Mouse (Mus musculus) ovary, adult 18-20 months (tissue): Measurements from ENCODE around the gene Sult1b1.
"Not testable (repeated sequence)": the region's sequence is repeated elsewhere in the genome, so short reads cannot be mapped to it uniquely, and the experiment has no call there.

Experiments
- DNase-seq: peaks from one replicate; pipeline ENCODE4 v3.0.0; 2022; ENCODE audit warnings: low spot score, mixed read lengths

Sult1b1 gene

DNA sequence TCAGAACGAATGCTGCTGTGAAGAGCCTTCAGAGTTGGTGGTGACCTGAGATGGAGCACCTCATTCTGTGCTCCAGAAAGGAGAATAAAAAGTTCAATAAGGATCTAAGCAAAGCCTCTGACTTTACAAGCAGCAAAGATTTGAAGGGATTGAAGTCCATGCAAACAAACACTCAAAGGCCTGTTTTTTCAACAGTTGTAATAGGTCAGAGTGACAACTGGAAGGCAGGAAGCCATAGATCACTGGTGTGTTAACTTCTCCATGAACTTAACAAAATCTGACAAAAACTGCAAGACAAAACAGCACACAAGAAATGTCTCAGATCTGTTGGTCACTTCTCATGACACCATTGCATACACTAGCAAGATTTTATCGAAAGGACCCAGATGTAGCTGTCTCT lies at the start of gene Sult1b1:
Gene Sult1b1 (minus strand): TSS at position 85 of the 400 bp plus-strand sequence.
- no peak for DNase-seq

DNA sequence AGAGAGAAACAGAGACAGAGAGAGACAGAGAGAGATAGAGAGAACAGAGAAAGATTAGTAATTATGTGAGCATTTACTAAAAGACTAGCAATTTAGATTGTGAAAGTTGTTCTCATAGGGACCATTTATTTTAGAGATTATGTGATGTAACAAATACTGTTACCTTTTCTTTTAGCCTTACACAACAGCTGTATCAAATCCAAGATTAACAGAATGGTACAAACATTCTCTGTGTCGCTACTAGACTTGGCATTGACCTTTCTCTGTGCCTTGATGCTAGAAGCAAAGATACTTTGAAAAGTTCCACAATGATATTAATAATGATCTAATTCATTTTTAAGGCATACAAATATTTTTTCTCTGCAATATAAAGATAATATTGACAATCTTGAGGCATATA lies 42.4 kb upstream of the Sult1b1 start:
- no peak for DNase-seq

- no peak for DNase-seq
These were observed 36.2 kb upstream of the Sult1b1 start for GRCm38 (mm10) chr5:87574174-87574573.

DNA sequence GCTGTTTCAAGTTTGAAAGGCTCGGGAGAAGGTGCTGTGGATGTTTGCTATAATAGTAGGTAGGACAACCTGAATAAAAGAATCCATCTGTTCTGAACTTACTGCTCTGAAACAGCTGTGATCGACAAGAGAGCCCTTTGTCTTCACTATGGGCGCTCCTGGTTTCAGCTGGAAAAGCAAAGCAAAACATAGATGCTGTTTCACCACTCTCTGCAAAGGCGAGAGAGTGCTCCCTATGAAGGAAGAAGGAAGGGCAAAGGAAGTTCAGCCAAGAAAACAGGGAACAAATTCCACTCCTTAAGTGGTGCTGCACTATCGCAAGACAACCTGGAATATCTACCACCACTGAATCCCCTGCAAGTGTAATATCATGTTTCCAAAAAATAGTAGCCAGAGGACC lies 35.5 kb upstream of the Sult1b1 start:
- DNase-seq: no peak

GRCm38 (mm10) chr5:87572781-87573180 lies 34.8 kb upstream of the Sult1b1 start:
- DNase-seq: no peak

GRCm38 (mm10) chr5:87568845-87569244 lies 30.9 kb upstream of the Sult1b1 start, which contains the start of gene Sult1d1:
Gene Sult1d1, minus strand, starts transcription at chr5:87569027.
- DNase-seq: no peak

GRCm38 (mm10) chr5:87567306-87567705 lies 29.3 kb upstream of the Sult1b1 start:
- DNase-seq: no peak

- DNase-seq: no peak
These were observed 25.0 kb upstream of the Sult1b1 start for GRCm38 (mm10) chr5:87562966-87563365.

DNA sequence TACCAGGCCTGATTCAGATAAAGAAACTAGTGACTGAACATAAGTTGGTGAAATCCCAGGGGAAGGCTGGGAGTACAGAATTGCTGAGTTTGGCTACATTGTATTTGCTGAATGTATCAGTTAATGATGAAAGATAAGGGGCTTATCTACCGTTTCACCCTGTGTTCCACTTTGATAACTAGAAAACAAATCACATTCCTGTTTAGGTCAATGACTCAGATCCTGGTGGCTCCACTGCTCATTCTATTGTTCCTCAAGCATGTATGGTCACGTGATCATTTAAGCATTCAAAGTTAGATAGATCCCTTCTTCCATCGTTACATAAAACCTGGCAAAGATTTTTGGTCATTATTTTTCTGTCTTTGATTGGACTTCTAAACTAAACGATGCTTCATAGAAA lies 24.5 kb upstream of the Sult1b1 start:
- no peak for DNase-seq

DNA sequence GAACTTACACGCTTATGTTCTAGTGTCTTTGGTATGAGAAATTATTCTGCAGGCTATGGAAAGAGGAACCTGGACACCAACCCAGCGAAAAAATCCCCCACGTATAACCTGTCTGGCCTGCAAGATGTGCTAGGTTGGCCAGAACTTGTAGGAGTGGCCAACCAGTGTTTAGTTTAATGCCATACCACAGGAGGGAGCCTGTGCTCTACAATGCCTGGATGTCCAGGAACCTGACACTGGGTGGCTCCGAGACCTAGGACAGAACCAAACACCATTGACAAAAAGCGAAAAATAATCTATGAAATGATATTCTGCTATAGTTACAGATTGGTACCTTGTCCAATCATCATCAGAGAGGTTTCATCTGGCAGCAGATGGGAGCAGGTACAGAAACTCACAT lies 22.1 kb upstream of the Sult1b1 start:
- no peak for DNase-seq

GRCm38 (mm10) chr5:87550935-87551334 lies 12.9 kb upstream of the Sult1b1 start:
- no peak for DNase-seq

- DNase-seq: no peak
These were observed 1.9 kb downstream of the Sult1b1 start for GRCm38 (mm10) chr5:87535994-87536644.

GRCm38 (mm10) chr5:87532288-87532687 lies 5.7 kb downstream of the Sult1b1 start:
- no peak for DNase-seq

DNA sequence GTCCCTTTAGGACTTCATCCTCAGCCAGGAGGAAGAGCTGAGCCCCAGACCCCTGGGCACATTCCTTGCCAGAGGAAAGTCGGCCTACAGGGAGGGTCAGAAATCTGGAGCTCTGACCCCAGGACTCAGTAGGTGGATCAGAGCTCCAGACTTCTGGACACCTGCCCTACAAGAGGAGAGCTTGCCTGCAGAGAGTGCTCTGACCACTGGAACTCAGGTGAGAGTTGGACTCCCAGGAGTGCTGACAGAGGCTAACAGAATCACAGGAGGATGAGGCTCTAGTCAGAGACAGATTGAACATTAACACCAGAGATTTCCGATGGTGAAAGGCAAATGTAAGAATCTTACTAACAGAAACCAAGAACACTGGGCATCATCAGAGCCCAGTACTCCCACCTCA lies 14.4 kb downstream of the Sult1b1 start:
- DNase-seq: not testable (repeated sequence)

DNA sequence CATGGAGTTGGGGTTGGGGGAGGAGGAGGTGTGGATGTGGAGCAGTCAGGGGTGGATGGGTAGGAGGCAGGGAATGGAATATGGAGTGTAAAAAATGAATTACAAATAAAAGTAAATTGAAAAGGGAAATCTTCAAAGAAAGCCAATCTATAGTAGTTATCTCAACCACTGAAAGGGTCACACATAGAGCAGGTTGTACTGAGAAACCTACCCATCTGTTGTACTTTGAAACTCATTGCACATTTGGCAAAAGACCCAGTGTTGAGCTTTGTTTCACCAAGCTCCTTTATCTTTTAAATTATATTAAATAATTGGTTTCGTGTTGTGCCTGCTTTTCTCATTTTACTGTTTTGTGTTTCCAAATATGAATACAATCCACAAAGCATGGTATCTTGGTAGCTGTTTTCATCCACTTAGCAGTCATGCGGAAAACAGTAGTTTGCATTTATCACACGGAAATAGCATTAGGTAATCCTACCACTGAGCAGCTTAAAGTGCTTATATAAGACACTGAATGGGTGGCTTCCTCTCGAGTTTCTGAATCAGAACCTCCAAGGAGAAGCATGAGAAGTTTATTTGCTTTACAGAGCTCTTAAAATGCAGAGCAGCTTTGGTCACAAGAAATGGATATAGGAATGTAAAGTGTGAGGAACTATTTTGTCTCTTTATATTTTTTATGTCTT lies 32.1 kb downstream of the Sult1b1 start:
- no peak for DNase-seq

GRCm38 (mm10) chr5:87502687-87503086 lies 35.3 kb downstream of the Sult1b1 start:
- DNase-seq: no peak

DNA sequence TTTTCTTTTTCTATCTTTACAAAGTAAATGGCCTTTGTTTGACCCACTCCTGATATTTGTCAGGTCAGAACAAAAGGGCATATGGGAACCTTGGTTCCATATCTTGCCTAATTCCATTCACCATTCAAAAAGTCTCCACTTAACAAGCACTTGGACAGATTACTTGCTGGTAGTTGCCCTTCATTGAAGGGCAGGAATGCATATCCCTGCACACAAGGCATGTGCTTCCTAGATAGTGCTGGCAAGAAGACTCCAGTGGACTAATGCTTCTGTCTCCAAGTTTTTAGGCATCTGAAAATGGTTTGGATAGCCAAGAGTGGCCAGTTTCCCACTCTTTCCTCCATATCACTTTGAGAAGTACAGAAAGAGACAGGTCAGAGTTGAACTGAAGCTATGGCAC lies 38.7 kb downstream of the Sult1b1 start:
- no peak for DNase-seq

DNA sequence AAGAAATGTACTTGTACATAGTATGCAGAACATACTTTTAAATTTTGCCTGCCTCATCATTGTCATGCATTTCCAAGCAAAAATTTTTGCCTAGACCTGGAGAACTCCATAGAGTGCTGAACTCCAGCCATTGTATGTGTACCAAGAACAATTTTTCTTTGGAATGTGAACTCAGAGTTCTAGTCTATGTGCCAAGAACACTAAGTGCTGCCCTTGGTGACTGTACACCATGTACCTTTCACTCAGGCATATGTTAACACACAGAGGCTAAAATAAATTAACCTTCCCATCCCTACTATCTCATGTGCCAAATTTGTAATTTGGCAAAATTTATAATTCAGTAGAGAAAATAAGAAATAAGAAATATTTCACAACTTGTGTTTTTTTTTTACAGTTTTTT lies 39.1 kb downstream of the Sult1b1 start:
- no peak for DNase-seq

DNA sequence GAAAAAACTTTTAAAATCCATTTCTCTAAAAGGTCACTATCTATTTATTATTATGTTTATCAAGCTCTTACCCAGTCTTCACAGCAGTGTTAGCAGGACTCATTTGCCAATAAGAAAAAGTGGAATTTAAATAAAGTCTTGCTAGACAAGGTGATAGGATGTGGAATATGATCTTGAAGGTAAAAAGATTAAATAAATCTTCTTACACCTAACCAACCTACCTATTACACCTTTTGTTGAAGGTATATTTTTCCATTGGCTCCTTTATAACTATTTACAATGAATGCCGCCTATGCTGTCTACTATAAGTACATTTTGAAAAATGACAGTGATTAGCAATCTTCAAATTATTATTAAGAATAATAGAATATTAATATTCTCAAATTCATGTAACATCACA lies 47.2 kb downstream of the Sult1b1 start, which contains the start of gene Ugt2a1:
Gene Ugt2a1 (minus strand): TSS at position 101 of the 400 bp plus-strand sequence.
- no peak for DNase-seq

DNA sequence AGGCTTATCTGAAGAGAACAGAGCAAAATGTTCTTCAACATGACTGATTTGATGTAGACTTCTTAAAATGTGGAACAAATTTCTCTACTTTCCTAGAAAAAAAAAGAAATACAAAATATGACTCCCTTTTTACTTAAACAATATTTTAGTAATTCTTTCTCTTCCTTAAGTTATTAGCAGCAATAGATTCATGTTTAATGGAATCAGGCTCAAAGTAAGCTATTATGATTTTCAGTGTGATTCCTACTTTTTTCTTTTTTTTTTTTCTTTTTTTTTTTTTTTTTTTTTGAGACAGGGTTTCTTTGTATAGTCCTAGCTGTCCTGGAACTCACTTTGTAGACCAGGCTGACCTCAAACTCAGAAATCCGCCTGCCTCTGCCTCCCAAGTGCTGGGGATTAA lies 51.3 kb downstream of the Sult1b1 start, which contains the start of gene Gm43638:
Gene Gm43638 (minus strand): TSS at position 101 of the 400 bp plus-strand sequence.
- not testable (repeated sequence) for DNase-seq

DNA sequence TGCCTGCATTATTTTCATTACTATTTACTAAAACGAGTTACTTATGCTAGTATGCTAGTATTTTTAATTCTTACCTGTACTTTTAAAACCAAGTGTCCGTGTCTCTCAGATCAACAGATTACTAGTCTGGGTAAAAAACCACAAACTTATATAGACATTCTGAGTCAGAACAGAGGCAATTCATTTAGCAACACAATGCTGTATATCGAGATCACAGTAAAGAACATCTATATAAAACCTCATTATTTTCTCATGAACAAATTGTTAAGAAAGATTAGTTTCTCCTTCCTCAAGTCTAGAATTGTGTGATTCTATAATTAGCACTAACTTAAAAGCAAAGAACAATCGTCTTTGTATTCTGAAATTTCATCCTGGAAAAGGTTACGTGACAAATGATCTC lies 55.8 kb downstream of the Sult1b1 start, which contains the start of gene Ugt2a2:
Gene Ugt2a2 (minus strand): TSS at position 101 of the 400 bp plus-strand sequence.
- DNase-seq: no peak
